Mouse (Mus musculus) E14TG2a.4 (cell line): Measurements from ENCODE around the gene Cd3eap.

Experiments
- H3K27me3 ChIP-seq: 2 replicates; pipeline ENCODE4 v1.6.1; 2014; ENCODE audit warnings: low read length, control low read depth; ENCODE audit not compliant: insufficient read depth
- H3K36me3 ChIP-seq: 2 replicates; pipeline ENCODE4 v1.6.1; 2014; ENCODE audit warnings: low read length, control low read depth; ENCODE audit not compliant: insufficient read depth
- H3K4me1 ChIP-seq: replicated peaks from 2 replicates; pipeline ENCODE4 v1.6.1; 2014; ENCODE audit warnings: low read depth, low read length, control low read depth
- H3K4me3 ChIP-seq: replicated peaks from 2 replicates; pipeline ENCODE4 v1.5.1; 2014; ENCODE audit warnings: mild to moderate bottlenecking, low read length
- H3K9me3 ChIP-seq: 2 replicates; pipeline ENCODE4 v1.6.1; 2014; ENCODE audit warnings: low read length, control low read depth
- CTCF ChIP-seq: conservative IDR thresholded peaks from 2 replicates; pipeline ENCODE4 v1.5.1; 2014; ENCODE audit warnings: low read length
- NANOG ChIP-seq: IDR thresholded peaks from 2 replicates; pipeline ENCODE4 v1.6.1; 2014; ENCODE audit warnings: borderline replicate concordance, low read length, mixed read lengths
- POU5F1 ChIP-seq: IDR thresholded peaks from 2 replicates; pipeline ENCODE4 v1.6.1; 2014; ENCODE audit warnings: low read length, borderline replicate concordance

Gene Cd3eap

GRCm38 (mm10) chr7:19369823-19370425 lies 10.6 kb upstream of the Cd3eap start:
- TF ChIP-seq NANOG (no peak), CTCF (peak; percentile 61)
- Histone ChIP-seq H3K4me1 (peaks cover 33% of the 10 kb centered on the region), H3K36me3 (peaks cover 35% of the 10 kb centered on the region), H3K4me3 (peak overlapping the region; percentile 71), H3K27me3 (peaks cover 20% of the 10 kb centered on the region), H3K9me3 (no peaks in the 10 kb centered on the region)

DNA sequence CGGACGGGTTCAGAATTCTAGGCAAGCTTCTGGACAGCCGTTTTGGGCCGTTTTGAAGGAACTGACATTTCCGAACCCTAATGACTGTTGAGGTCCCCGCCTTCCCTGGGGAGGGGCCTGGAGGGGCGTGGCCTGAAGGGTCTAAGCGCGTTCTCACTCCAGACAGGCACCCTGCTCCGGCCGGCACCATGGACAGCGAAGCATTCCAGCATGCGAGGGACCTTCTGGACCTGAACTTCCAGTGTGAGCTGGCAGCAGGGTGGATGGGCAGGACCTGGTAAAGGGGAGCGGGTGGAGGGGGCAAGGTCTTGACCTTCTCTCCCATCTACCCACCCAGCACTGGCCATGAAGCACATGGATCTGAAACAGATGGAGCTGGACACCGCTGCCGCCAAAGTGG lies 9.1 kb upstream of the Cd3eap start:
- H3K27me3 ChIP-seq = peaks cover 20% of the 10 kb centered on the region
- no peaks in the 10 kb centered on the region for H3K9me3 ChIP-seq
- TF ChIP-seq NANOG (no peak), CTCF (no peak), POU5F1 (no peak)
- peaks cover 36% of the 10 kb centered on the region for H3K36me3 ChIP-seq
- H3K4me3 ChIP-seq = no peak overlapping the region
- H3K4me1 ChIP-seq = peaks cover 37% of the 10 kb centered on the region

GRCm38 (mm10) chr7:19365376-19365775 lies 6.1 kb upstream of the Cd3eap start:
- Histone ChIP-seq H3K9me3 (no peaks in the 10 kb centered on the region), H3K36me3 (peaks cover 18% of the 10 kb centered on the region), H3K4me1 (peaks cover 52% of the 10 kb centered on the region), H3K27me3 (peaks cover 16% of the 10 kb centered on the region), H3K4me3 (no peak overlapping the region)
- TF ChIP-seq POU5F1 (no peak), NANOG (no peak), CTCF (no peak)

GRCm38 (mm10) chr7:19363881-19364280 lies 4.6 kb upstream of the Cd3eap start:
- Histone ChIP-seq H3K36me3 (peaks cover 16% of the 10 kb centered on the region), H3K9me3 (no peaks in the 10 kb centered on the region), H3K4me1 (peaks cover 52% of the 10 kb centered on the region), H3K27me3 (peaks cover 3% of the 10 kb centered on the region), H3K4me3 (peak overlapping the region; percentile 35)
- no peak for TF ChIP-seq NANOG
- peak; percentile 58 for TF ChIP-seq CTCF

DNA sequence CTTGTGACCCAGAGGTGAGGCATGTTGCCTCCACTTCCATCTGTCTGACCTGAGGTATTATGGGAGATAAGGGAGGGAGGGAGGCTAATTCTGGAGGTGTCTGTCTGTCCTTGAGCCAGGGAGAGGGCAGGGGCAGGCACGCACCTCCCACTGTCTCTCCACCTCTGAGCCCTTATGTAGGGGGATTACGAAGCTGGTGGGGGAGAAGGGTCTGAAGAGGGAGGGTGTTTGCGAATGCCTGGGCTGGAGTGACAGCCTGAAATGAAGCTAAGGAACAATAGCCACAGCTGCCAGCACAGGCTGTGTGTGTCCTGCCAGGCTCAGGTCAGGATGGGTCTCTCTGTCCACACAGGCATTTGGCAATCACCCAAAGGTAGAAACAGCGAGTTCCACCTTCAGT lies 3.0 kb upstream of the Cd3eap start:
- Histone ChIP-seq H3K4me3 (peak overlapping the region; percentile 94), H3K4me1 (peaks cover 62% of the 10 kb centered on the region), H3K9me3 (no peaks in the 10 kb centered on the region), H3K27me3 (no peaks in the 10 kb centered on the region), H3K36me3 (peaks cover 23% of the 10 kb centered on the region)
- TF ChIP-seq POU5F1 (no peak), CTCF (no peak), NANOG (no peak)

- Histone ChIP-seq H3K36me3 (peaks cover 29% of the 10 kb centered on the region), H3K9me3 (no peaks in the 10 kb centered on the region), H3K4me1 (peaks cover 68% of the 10 kb centered on the region), H3K4me3 (peak overlapping the region; percentile 94), H3K27me3 (no peaks in the 10 kb centered on the region)
- TF ChIP-seq CTCF = peak; percentile 91
- no peak for TF ChIP-seq NANOG
Measured at GRCm38 (mm10) chr7:19361720-19362119, 2.4 kb upstream of the Cd3eap start.

- Histone ChIP-seq H3K36me3 (peaks cover 36% of the 10 kb centered on the region), H3K4me3 (peak overlapping the region; percentile 94), H3K27me3 (no peaks in the 10 kb centered on the region), H3K9me3 (no peaks in the 10 kb centered on the region), H3K4me1 (peaks cover 75% of the 10 kb centered on the region)
- TF ChIP-seq NANOG = no peak
Measured at GRCm38 (mm10) chr7:19360944-19361343, 1.7 kb upstream of the Cd3eap start.

DNA sequence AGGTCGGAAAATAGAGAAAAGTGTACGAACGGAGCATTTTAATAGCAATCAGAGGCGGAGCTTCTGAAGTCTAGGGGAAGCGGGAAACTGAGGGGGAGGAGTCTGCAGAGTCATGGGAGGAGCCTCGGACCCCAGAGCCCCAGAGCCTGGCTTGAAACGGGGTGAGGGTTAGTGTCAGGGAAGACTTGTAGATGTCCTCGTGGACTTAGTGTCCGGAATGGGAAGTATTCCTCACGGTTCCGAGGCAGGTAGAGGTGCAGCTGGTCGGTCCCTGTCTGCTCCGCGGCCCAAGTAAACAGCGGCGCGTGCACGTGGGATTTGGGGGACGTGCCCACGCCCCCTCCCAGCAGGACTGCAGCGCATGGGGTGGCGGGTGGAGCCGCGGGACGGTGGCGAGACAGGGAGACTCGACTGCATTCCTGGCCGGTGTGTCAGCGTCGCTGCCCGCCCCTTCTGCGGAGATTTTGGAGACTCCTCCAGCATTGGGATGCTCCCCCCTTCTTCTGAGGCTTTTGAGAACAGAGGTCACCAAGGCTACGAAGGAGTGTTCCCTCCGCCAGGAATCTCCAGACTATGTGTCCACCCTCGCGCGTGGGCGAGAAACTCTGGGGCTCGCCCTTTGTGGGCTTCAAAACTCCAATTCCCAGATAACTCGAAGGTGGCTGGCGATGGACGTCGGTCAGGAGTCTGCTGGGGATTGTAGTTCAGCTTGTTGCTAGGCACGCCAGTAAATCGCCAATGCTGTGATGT lies 784 bp upstream of the Cd3eap start:
- Histone ChIP-seq H3K4me3 (peak overlapping the region; percentile 94), H3K4me1 (peaks cover 77% of the 10 kb centered on the region), H3K27me3 (no peaks in the 10 kb centered on the region), H3K36me3 (peaks cover 43% of the 10 kb centered on the region), H3K9me3 (no peaks in the 10 kb centered on the region)
- TF ChIP-seq POU5F1 (no peak), NANOG (no peak), CTCF (no peak)

DNA sequence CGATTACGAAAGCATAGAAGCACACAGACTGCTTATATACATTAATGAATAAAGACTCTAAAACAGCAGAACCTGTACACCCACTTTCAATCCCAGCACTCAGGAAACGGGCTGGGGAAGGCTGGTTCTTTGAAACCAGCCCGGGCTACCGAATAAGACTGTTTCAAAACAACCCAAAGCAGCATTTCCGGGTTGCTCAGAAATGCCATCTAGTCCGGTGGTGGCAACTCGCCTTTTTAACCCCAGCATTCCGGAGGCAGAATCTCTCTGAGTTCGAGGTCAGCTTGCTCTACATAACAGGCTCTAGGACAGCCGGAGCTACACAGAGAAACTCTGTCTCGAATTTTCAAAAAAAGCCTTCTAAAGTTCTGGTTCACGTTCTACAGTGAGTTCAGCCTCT lies 649 bp downstream of the Cd3eap start:
- Histone ChIP-seq H3K36me3 (peaks cover 49% of the 10 kb centered on the region), H3K4me3 (peak overlapping the region; percentile 94), H3K9me3 (no peaks in the 10 kb centered on the region), H3K27me3 (no peaks in the 10 kb centered on the region), H3K4me1 (peaks cover 78% of the 10 kb centered on the region)
- TF ChIP-seq NANOG (no peak), POU5F1 (no peak), CTCF (no peak)
